Mouse (Mus musculus) embryonic fibroblast, embryonic 13.5 days (primary cell): ENCODE measurements around the gene Atf2. TPM values are rescaled to one million over a fixed set of nuclear protein-coding genes. Genes with fewer than 3 reads are reported as not detected.

Experiments
- H3K27ac ChIP-seq: 2 replicates; pipeline ENCODE4 v1.5.1; 2012; ENCODE audit warnings: low read length, control low read depth, inconsistent platforms; ENCODE audit not compliant: insufficient read depth
- H3K4me1 ChIP-seq: 2 replicates; pipeline ENCODE4 v1.6.1; 2011; ENCODE audit warnings: low read length; ENCODE audit not compliant: control insufficient read depth, insufficient read depth
- H3K4me3 ChIP-seq: 2 replicates; pipeline ENCODE4 v1.5.1; 2011; ENCODE audit warnings: mild to moderate bottlenecking, control low read depth, low read length; ENCODE audit not compliant: insufficient read depth
- CTCF ChIP-seq: IDR thresholded peaks from 2 replicates; pipeline ENCODE4 v1.5.1; 2011; ENCODE audit warnings: mild to moderate bottlenecking, control low read depth, low read length, moderate library complexity, borderline replicate concordance; ENCODE audit not compliant: insufficient read depth
- POLR2A ChIP-seq: IDR thresholded peaks from 2 replicates; pipeline ENCODE4 v1.6.1; 2011; ENCODE audit warnings: low read depth, mild to moderate bottlenecking, control low read depth, low read length, moderate library complexity
- polyA plus RNA-seq: library from polyadenylated mRNA; stranded (reverse); fragments of >200 nt; gene quantifications from 2 replicates; pipeline ENCODE4 v1.2.4, GENCODE M21; 2011; ENCODE audit warnings: low read depth; ENCODE audit not compliant: missing spikeins, insufficient read length

The Atf2 gene
- polyA plus RNA-seq = 77.2 and 79.4 TPM in 2 replicates

- Histone ChIP-seq H3K4me3 (peak within 1 kb of the TSS; percentile 98), H3K27ac (peak within 1 kb of the TSS; percentile 54), H3K4me1 (no peaks in the 10 kb centered on the region)
- TF ChIP-seq POLR2A = peak; percentile 89
- TF ChIP-seq CTCF = no peak
These were observed at the start of gene Atf2 for GRCm38 (mm10) chr2:73892464-73893296. Atf2 (minus strand) TSS chr2:73892639.

- no peak overlapping the region for H3K4me3 ChIP-seq
- TF ChIP-seq POLR2A (no peak), CTCF (no peak)
- no peaks in the 10 kb centered on the region for H3K4me1 ChIP-seq
- H3K27ac ChIP-seq = no peak overlapping the region
These were observed 48.8 kb upstream of the Atf2 start for GRCm38 (mm10) chr2:73941281-73941680.

GRCm38 (mm10) chr2:73940471-73940870, 48.0 kb upstream of the Atf2 start:
- Histone ChIP-seq H3K4me1 (no peaks in the 10 kb centered on the region), H3K4me3 (no peak overlapping the region), H3K27ac (no peak overlapping the region)
- no peak for TF ChIP-seq POLR2A

- Histone ChIP-seq H3K27ac (no peak overlapping the region), H3K4me1 (no peaks in the 10 kb centered on the region), H3K4me3 (no peak overlapping the region)
- TF ChIP-seq POLR2A (no peak), CTCF (no peak)
These were observed 46.5 kb upstream of the Atf2 start for GRCm38 (mm10) chr2:73938896-73939295.

- no peak for TF ChIP-seq POLR2A
- no peak for TF ChIP-seq CTCF
- no peak overlapping the region for H3K4me3 ChIP-seq
- no peaks in the 10 kb centered on the region for H3K4me1 ChIP-seq
- no peak overlapping the region for H3K27ac ChIP-seq
These were observed 40.4 kb upstream of the Atf2 start for GRCm38 (mm10) chr2:73932676-73933313.

GRCm38 (mm10) chr2:73927711-73928110, 35.3 kb upstream of the Atf2 start:
- Histone ChIP-seq H3K4me3 (no peak overlapping the region), H3K27ac (no peak overlapping the region), H3K4me1 (no peaks in the 10 kb centered on the region)
- TF ChIP-seq CTCF (no peak), POLR2A (no peak)

- H3K4me1 ChIP-seq = no peaks in the 10 kb centered on the region
- no peak overlapping the region for H3K27ac ChIP-seq
- TF ChIP-seq POLR2A (no peak), CTCF (no peak)
- no peak overlapping the region for H3K4me3 ChIP-seq
These were observed 33.1 kb upstream of the Atf2 start for GRCm38 (mm10) chr2:73925539-73925938.

GRCm38 (mm10) chr2:73925089-73925488, 32.6 kb upstream of the Atf2 start:
- Histone ChIP-seq H3K4me3 (no peak overlapping the region), H3K27ac (no peak overlapping the region), H3K4me1 (no peaks in the 10 kb centered on the region)
- TF ChIP-seq POLR2A (no peak), CTCF (no peak)

GRCm38 (mm10) chr2:73919642-73920041, 27.2 kb upstream of the Atf2 start:
- H3K4me3 ChIP-seq = no peak overlapping the region
- TF ChIP-seq CTCF (no peak), POLR2A (no peak)
- H3K27ac ChIP-seq = no peak overlapping the region
- no peaks in the 10 kb centered on the region for H3K4me1 ChIP-seq

GRCm38 (mm10) chr2:73912264-73912663, 19.8 kb upstream of the Atf2 start:
- Histone ChIP-seq H3K27ac (no peak overlapping the region), H3K4me1 (no peaks in the 10 kb centered on the region), H3K4me3 (no peak overlapping the region)
- TF ChIP-seq CTCF (no peak), POLR2A (no peak)
